Mouse (Mus musculus) limb, embryonic 15.5 days (tissue): ENCODE results near the gene Gm20388. TPM values are rescaled to one million over a fixed set of nuclear protein-coding genes. Genes with fewer than 3 reads are reported as not detected.
"Not testable (repeated sequence)": the region's sequence is repeated elsewhere in the genome, so short reads cannot be mapped to it uniquely, and the experiment has no call there.

Experiments used
- ATAC-seq: fragments of 200-750 bp; cut with Nextera tagmentation; 2 replicates; pipeline ENCODE4 v1.8.0; 2017; ENCODE audit warnings: low read depth, moderate TSS enrichment; ENCODE audit not compliant: insufficient number of reproducible peaks, low FRiP score, low TSS enrichment
- H3K27ac ChIP-seq: fragments of 300-500 bp; sonication (generic); 2 replicates; pipeline ENCODE4 v1.5.1; 2015; ENCODE audit warnings: moderate library complexity, mild to moderate bottlenecking, inconsistent platforms
- H3K27me3 ChIP-seq: fragments of 300-500 bp; sonication (generic); 2 replicates; pipeline ENCODE4 v1.6.1; 2015; ENCODE audit warnings: inconsistent platforms
- H3K36me3 ChIP-seq: fragments of 300-500 bp; sonication (generic); 2 replicates; pipeline ENCODE4 v1.6.1; 2015; ENCODE audit warnings: inconsistent platforms
- H3K4me1 ChIP-seq: fragments of 300-500 bp; sonication (generic); 2 replicates; pipeline ENCODE4 v1.6.1; 2015; ENCODE audit warnings: inconsistent platforms
- H3K4me2 ChIP-seq: fragments of 300-500 bp; sonication (generic); 2 replicates; pipeline ENCODE4 v1.6.1; 2015; ENCODE audit warnings: mild to moderate bottlenecking, inconsistent platforms
- H3K4me3 ChIP-seq: fragments of 300-500 bp; sonication (generic); 2 replicates; pipeline ENCODE4 v1.5.1; 2015; ENCODE audit warnings: mild to moderate bottlenecking, inconsistent platforms
- H3K9ac ChIP-seq: fragments of 300-500 bp; sonication (generic); 2 replicates; pipeline ENCODE4 v1.6.1; 2015; ENCODE audit warnings: inconsistent platforms
- H3K9me3 ChIP-seq: fragments of 300-500 bp; sonication (generic); 2 replicates; pipeline ENCODE4 v1.6.1; 2016; ENCODE audit warnings: inconsistent platforms
- WGBS: fragments of 180-500 bp; shearing (Covaris S2); methylation state at CpG from one replicate; pipeline ENCODE4 v1.1.7; 2015; 5-methylcytosine and 5-hydroxymethylcytosine counted together
- polyA plus RNA-seq: library from polyadenylated mRNA; unstranded; fragments of >200 nt; fragmentation: Nextera tagmentation; extraction: Ambion mirVana; gene quantifications from 2 replicates; pipeline ENCODE4 v1.2.1, GENCODE M21; 2015

Gm20388 gene
- polyA plus RNA-seq, 1 experiment from 2014 or later: 4.9 TPM

GRCm38 (mm10) chr8:123250940-123251339 is 3340.3 kb downstream of the Gm20388 start:
- Histone ChIP-seq H3K4me2 (no peak overlapping the region), H3K9ac (no peak overlapping the region), H3K36me3 (peaks cover 64% of the 10 kb centered on the region), H3K27me3 (no peaks in the 10 kb centered on the region), H3K27ac (no peak overlapping the region), H3K9me3 (no peaks in the 10 kb centered on the region), H3K4me1 (peaks cover 29% of the 10 kb centered on the region), H3K4me3 (no peak overlapping the region)
- 96% methylated on average over 5 of the region's 5 CpGs for WGBS
- ATAC-seq: no peak

GRCm38 (mm10) chr8:123252925-123253324 is 3342.3 kb downstream of the Gm20388 start:
- peak overlapping the region; percentile 98; the same call in 1 of the 2 replicates for H3K9ac ChIP-seq
- no peaks in the 10 kb centered on the region for H3K9me3 ChIP-seq
- H3K4me1 ChIP-seq: peaks cover 35% of the 10 kb centered on the region
- peak overlapping the region; percentile 92 for H3K4me2 ChIP-seq
- H3K27me3 ChIP-seq: no peaks in the 10 kb centered on the region
- peaks cover 64% of the 10 kb centered on the region for H3K36me3 ChIP-seq
- no peak for ATAC-seq
- WGBS: 41% methylated on average over 4 of the region's 4 CpGs
- H3K4me3 ChIP-seq: peak overlapping the region; percentile 94
- H3K27ac ChIP-seq: peak overlapping the region; percentile 90

GRCm38 (mm10) chr8:123253451-123254098 is 3342.9 kb downstream of the Gm20388 start:
- peak overlapping the region; percentile 92 for H3K4me2 ChIP-seq
- peak; percentile 28; the same call in 1 of the 2 replicates for ATAC-seq

DNA sequence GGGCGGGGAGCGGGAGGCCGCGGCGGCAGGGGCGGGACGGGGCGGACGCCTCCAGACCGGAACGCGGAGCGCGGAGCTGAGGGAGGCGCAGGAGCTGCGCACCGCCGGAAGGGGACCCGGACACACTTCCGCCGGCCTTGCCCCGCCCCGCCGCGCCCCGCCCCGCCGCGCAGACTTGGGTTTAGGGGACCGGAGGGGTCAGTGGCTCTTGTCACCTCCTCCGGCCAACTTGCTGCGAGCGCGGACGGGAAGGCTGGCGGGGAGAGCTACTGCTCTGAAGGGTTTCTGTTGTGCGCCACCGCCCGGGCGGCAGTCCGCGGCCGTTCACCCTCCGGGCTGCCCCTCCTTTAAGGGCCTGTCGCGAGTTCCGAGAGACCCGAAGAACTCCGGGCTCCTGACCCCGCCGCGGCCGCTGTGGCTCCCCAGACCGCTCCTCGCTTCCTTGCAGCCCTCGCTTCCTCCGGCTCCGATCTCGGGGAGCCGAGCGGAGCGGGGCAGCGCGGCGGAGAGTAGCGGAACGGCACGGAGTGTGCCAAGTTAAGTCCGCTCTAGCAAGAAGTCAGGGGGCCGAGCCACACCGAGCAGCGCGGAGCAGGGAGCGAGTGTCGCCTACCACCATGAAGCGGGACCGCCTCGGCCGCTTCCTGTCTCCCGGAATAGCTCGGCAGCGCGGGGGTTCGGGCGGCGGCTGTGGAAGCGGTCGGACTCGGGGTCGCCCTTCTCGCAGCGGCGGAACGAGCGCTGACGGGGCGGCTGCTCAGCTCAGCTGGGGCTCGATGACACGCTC is 3343.7 kb downstream of the Gm20388 start, which contains the start of the genes Zfp276 and Vps9d1:
TSS of gene Zfp276 (plus strand) at position 97 of the 787 bp plus-strand sequence.
TSS of gene Vps9d1 (minus strand) at position 250 of the 787 bp plus-strand sequence.
- peak within 1 kb of the TSS; percentile 92 for H3K4me2 ChIP-seq
- ATAC-seq: peak; percentile 91
- H3K9me3 ChIP-seq: no peaks in the 10 kb centered on the region
- H3K9ac ChIP-seq: peak within 1 kb of the TSS; percentile 98
- peak within 1 kb of the TSS; percentile 94 for H3K4me3 ChIP-seq
- peaks cover 64% of the 10 kb centered on the region for H3K36me3 ChIP-seq
- H3K27me3 ChIP-seq: no peaks in the 10 kb centered on the region
- under 1% methylated on average over 75 of the region's 99 CpGs for WGBS
- peak within 1 kb of the TSS; percentile 90 for H3K27ac ChIP-seq
- H3K4me1 ChIP-seq: peaks cover 35% of the 10 kb centered on the region

More at GRCm38 (mm10) chr8:123253451-123254098, 3342.9 kb downstream of the Gm20388 start:
- Histone ChIP-seq H3K27ac (peak overlapping the region; percentile 90), H3K36me3 (peaks cover 64% of the 10 kb centered on the region), H3K4me3 (peak overlapping the region; percentile 94), H3K27me3 (no peaks in the 10 kb centered on the region), H3K9me3 (no peaks in the 10 kb centered on the region), H3K9ac (peak overlapping the region; percentile 98), H3K4me1 (peaks cover 35% of the 10 kb centered on the region)
- under 1% methylated on average over 40 of the region's 40 CpGs for WGBS

DNA sequence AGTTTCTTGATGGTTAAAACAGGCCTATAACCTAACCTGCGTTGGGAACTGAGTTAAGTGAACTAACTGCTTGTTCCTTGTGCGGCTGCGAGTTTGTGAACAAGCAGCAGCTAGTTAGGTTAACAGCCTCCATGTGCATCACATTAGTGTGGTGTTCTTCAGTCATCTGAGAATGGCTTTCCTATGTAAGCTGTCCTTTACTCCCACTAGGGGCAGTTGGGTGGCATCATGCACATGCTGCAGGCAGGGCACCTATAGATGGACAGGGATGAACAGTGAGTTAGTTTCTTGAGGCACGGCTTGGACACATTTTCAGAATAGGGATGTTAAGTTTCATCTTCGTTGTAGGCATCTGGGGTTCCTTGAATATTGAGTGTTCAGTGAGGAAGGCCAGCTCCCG is 3344.5 kb downstream of the Gm20388 start:
- Histone ChIP-seq H3K27me3 (no peaks in the 10 kb centered on the region), H3K4me3 (peak overlapping the region; percentile 94), H3K27ac (no peak overlapping the region), H3K4me1 (peaks cover 35% of the 10 kb centered on the region), H3K9ac (peak overlapping the region; percentile 98; the same call in 1 of the 2 replicates), H3K9me3 (no peaks in the 10 kb centered on the region), H3K36me3 (peaks cover 67% of the 10 kb centered on the region), H3K4me2 (peak overlapping the region; percentile 92)
- no peak for ATAC-seq
- 57% methylated on average over 6 of the region's 6 CpGs for WGBS

DNA sequence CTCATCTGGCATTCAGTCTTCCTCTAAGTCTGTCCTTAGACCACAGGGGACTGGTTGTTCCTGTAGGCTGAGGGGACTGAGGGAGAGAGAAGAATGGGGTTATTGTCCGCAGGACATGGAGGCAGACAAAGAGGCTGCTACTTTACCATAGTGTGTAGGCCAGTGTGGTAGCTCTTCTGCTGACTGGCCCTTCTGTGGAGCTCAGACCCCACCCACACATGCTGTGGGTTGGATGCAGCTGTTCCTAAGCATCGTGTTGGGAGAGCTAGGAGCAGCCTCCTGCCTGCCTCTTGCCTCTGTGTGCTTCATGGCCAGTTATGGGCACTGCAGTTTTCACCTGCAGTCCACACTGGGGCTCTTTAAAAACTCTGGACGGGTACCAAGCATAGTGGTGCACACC is 3346.5 kb downstream of the Gm20388 start:
- Histone ChIP-seq H3K27ac (no peak overlapping the region), H3K4me3 (no peak overlapping the region)
- ATAC-seq: no peak

DNA sequence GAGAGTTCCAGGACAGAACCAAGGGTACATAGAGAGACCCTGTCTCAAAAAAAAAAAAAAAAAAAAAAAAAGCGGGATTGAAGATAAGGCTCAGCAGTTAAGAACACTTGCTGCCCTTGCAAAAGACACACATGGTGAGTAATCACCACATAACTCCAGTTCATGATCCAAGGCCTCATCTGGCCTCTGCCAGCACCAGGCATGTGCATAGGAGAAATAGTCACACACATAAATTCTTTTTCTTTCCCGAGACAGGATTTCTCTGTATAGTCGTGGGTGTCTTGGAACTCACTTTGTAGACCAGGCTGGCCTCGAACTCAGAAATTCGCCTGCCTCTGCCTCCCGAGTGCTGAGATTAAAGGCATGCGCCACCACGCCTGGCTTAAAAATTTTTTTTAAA is 3347.0 kb downstream of the Gm20388 start:
- H3K27ac ChIP-seq, H3K9ac ChIP-seq, H3K9me3 ChIP-seq, H3K27me3 ChIP-seq, ATAC-seq, H3K4me3 ChIP-seq, H3K4me2 ChIP-seq: not testable (repeated sequence)
- H3K36me3 ChIP-seq: peaks cover 61% of the 10 kb centered on the region
- H3K4me1 ChIP-seq: peaks cover 28% of the 10 kb centered on the region
- 88% methylated on average over 8 of the region's 8 CpGs for WGBS

More for the DNA sequence above, 3346.5 kb downstream of the Gm20388 start:
- H3K27me3 ChIP-seq: no peaks in the 10 kb centered on the region
- no peaks in the 10 kb centered on the region for H3K9me3 ChIP-seq
- peaks cover 31% of the 10 kb centered on the region for H3K4me1 ChIP-seq
- H3K36me3 ChIP-seq: peaks cover 61% of the 10 kb centered on the region
- no peak overlapping the region for H3K9ac ChIP-seq
- WGBS: 77% methylated on average over 3 of the region's 3 CpGs
- H3K4me2 ChIP-seq: no peak overlapping the region

DNA sequence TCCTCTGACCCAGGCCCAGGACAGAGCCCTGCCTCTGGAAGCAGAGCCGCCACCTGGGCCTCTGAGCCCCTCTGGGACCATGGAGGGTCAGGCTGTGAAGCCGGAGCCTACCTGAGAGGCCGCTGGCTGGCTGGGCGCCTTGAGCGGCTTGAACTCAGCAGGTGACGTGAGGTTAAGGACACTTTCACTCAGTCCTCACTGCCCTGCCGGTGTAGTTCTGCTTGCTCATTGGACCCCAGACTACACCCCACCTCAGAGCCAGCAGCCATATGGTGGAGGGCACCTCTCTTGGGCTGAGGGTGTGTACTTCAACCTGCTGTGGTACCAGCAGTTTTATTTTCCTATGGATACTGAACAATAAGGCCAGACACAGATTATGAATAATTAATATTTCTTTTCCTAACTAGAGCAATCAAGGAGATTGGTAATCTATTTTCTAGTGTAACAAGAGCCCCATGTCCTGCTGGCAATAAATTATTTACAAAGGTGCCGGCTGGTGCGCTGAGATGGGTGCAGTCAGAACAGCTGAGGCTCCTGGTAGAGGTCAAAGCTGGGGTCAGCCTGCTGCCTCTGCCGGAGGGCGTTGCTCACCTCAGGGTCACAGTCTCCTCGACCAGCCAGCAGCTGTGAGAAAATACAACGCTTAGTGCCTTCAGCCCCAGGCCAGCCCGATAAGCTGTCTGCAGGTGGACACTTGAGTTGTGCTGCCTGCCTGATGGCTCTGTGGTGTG is 3357.4 kb downstream of the Gm20388 start:
- Histone ChIP-seq H3K4me2 (no peak overlapping the region), H3K9ac (no peak overlapping the region), H3K27ac (no peak overlapping the region), H3K36me3 (peaks cover 70% of the 10 kb centered on the region), H3K27me3 (no peaks in the 10 kb centered on the region), H3K4me3 (no peak overlapping the region), H3K4me1 (no peaks in the 10 kb centered on the region), H3K9me3 (no peaks in the 10 kb centered on the region)
- ATAC-seq: no peak
- WGBS: 80% methylated on average over 14 of the region's 14 CpGs

- H3K27me3 ChIP-seq: no peaks in the 10 kb centered on the region
- H3K4me1 ChIP-seq: no peaks in the 10 kb centered on the region
- no peaks in the 10 kb centered on the region for H3K9me3 ChIP-seq
- H3K27ac ChIP-seq: no peak overlapping the region
- H3K4me2 ChIP-seq: no peak overlapping the region
- no peak for ATAC-seq
- H3K4me3 ChIP-seq: no peak overlapping the region
- H3K9ac ChIP-seq: no peak overlapping the region
- WGBS: 83% methylated on average over 10 of the region's 10 CpGs
- peaks cover 43% of the 10 kb centered on the region for H3K36me3 ChIP-seq
Measured at GRCm38 (mm10) chr8:123271147-123271546, 3360.5 kb downstream of the Gm20388 start.

DNA sequence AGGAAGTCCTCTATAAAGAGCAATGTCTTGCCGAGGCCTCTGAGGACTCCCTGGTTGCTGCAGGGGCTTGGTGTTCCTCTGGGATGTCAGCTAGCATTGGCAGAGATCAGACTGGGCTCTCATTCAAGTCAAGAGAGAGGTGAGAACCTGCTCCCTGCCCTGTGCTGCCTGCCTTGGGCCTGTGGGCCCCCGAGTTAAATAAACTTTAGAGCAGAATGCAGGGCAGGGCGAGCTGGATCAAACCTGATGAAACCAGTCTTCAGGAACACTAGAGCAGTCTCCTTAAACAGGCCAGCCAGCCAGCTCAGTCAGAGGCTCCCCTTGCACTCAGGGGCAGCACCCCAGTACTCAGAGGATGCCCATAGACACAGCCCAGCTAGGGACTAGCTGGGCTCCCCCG is 3361.3 kb downstream of the Gm20388 start:
- no peak overlapping the region for H3K4me3 ChIP-seq
- ATAC-seq: no peak
- H3K9ac ChIP-seq: no peak overlapping the region
- H3K27ac ChIP-seq: no peak overlapping the region
- H3K9me3 ChIP-seq: no peaks in the 10 kb centered on the region
- H3K4me2 ChIP-seq: no peak overlapping the region
- H3K27me3 ChIP-seq: no peaks in the 10 kb centered on the region
- H3K4me1 ChIP-seq: no peaks in the 10 kb centered on the region
- H3K36me3 ChIP-seq: peaks cover 36% of the 10 kb centered on the region
- 79% methylated on average over 4 of the region's 4 CpGs for WGBS

GRCm38 (mm10) chr8:123274447-123274846 is 3363.8 kb downstream of the Gm20388 start:
- Histone ChIP-seq H3K4me3 (no peak overlapping the region), H3K27me3 (no peaks in the 10 kb centered on the region), H3K9me3 (no peaks in the 10 kb centered on the region), H3K27ac (no peak overlapping the region), H3K4me1 (no peaks in the 10 kb centered on the region), H3K4me2 (no peak overlapping the region), H3K9ac (no peak overlapping the region), H3K36me3 (peaks cover 10% of the 10 kb centered on the region)
- ATAC-seq: no peak
- WGBS: 88% methylated on average over 5 of the region's 5 CpGs
